Mouse (Mus musculus) lung, adult 18-20 months (tissue): ENCODE data around the gene Cnst.

Experiments used
- DNase-seq, 2 experiments: peaks; one replicate each; pipeline ENCODE4 v3.0.0; 2022; ENCODE audit warnings: mixed read lengths in 2 of 2

Cnst gene

GRCm38 (mm10) chr1:179598386-179598785 lies 52.2 kb downstream of the Cnst start:
- no peak for DNase-seq

DNA sequence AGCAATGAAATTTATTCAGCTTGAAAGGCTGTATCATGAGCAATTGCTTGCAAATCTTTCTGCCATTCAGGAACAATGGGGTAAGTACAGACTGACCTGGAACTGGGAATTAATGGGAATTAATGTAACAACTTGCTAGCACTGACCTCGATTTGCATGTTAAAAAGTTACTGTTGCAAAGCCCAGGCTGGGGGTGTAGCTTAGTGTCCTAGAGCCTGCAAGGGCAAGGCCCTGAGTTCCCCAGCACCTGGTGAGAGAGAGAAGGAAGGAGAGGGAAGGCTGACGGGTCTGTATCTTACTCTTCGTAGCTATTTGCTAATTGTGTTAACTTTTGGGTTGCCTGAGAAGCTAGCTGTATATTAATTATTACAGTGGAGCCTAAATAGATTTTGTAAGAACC lies 58.4 kb downstream of the Cnst start:
- DNase-seq = no peak

DNA sequence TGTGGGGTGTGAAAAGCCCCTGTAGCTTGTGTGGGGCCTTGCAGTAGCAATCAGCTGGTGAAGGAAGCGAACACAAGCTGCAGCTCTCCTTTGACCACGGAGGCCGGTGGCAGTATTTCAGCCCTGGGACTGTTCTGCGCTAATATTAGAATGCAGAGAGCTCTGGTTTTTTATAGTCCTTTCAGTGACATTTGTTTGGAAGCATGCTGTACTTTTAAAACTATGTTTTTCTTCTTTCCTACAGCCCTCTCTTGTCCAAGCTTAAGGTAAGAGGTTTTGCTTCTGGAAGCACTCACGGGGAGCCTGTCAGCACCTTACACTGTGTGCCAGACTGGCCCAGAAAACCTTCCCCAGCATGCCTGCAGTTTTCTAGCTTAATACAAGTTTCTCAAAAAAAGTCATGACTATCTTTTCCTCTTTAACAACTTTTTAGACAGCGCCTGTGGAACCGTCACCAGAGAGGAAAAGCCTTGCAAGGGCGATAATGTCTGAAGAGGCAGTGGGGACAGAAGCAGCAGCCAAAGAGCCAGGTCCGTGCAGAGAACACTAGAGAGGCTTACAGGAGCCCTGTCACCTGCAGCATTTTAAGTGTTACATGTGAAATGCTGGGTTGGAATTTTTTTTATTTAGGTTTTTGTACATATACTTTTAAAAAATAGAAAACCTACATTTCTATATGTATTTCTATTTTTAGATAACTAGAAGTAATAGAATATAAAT lies 60.0 kb downstream of the Cnst start:
- no peak for DNase-seq

GRCm38 (mm10) chr1:179608521-179608920 lies 62.4 kb downstream of the Cnst start:
- DNase-seq = no peak

GRCm38 (mm10) chr1:179609724-179610505 lies 63.7 kb downstream of the Cnst start:
- DNase-seq = no peak

- no peak for DNase-seq
These were observed 65.0 kb downstream of the Cnst start for GRCm38 (mm10) chr1:179611182-179611581.

- DNase-seq = no peak
These were observed 66.2 kb downstream of the Cnst start for GRCm38 (mm10) chr1:179612418-179612817.

DNA sequence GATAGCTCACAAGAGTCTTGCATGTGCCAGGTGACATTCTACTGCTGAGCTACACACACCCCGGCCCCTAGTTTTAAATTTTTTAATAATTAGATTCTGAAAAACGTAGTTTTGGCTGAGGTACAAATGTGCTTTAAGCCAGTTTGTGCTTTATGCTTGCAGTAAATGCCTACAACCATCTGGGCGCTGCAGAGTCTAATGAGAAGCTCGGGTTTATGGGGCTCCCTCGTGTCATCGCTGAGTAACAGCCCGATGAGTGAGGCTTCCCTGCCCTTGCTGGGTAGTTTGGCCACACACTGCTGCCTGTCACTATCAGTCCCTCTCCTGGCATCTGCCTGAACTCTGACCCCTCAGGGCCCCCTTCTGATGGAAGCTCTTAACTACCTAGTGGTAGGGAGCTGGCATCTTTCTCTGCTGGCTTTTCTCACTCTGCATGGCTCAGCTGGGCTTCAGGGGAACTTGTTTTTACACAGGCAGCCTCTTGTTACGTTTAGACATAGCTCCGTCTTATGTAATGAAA lies 66.9 kb downstream of the Cnst start:
- DNase-seq = no peak

DNA sequence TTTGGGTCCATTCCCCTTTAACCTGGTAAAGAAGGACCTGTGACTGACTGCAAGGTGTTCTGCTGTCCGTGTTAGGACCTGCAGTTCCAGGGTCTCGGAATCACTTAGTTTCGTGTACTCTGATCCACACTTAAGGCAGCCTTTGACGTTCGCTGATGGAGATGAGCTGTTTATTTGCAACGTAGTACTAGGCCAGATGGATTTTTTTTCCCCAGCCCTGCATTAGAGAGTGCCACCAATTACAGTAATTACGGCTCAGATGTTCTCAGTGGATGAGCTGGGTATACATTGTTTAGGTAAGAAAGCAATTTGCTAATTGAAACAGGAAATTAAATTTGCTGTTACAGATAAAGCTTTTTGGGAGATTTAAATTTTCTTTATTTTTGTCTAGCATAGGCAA lies 71.3 kb downstream of the Cnst start:
- DNase-seq = no peak

- no peak for DNase-seq
These were observed 76.5 kb downstream of the Cnst start for GRCm38 (mm10) chr1:179622665-179623064.

DNA sequence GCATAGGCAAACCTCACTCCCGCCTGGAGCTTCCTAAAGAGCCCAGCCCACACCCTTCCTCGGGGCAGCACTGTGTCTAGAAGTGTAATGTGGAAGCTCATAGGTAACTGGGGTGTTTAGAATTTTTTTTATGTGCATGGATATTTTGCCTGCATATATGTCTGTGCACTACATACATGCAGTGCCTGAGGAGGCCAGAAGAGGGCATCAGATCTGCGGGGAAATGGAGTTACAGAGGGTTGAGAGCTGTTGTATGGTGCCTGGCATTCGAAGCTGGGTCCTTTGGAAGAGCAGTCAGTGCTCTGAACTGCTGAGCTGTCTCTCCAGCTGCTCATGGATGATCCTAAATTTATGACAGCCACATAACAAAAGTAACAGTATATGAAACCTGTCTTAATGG lies 77.5 kb downstream of the Cnst start:
- DNase-seq = peak; percentile 16 to 26

DNA sequence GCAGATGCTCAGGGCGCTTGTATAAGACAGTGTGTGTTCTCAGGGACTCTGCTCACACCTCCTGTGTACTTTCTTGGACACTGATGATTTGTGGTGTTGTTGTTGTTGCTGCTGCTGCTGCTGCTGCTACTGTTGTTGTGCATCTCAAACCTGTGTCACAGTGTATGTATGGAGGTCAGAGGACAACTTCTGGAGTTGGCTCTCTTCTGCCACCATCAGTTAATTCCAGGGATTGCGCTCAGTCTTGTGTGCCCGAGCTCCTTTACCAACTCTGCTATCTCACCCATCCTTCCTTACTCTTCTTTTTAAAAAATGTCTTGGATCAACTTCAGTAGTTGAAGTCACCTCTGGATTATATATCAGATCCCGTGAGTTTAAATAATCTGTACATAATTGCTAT lies 78.2 kb downstream of the Cnst start:
- DNase-seq = peak; percentile 36 to 39

GRCm38 (mm10) chr1:179627855-179628254 lies 81.7 kb downstream of the Cnst start:
- DNase-seq = no peak

- no peak for DNase-seq
These were observed 82.4 kb downstream of the Cnst start for GRCm38 (mm10) chr1:179628438-179629106.

GRCm38 (mm10) chr1:179629276-179629675 lies 83.1 kb downstream of the Cnst start:
- DNase-seq = no peak

- DNase-seq = no peak
These were observed 86.7 kb downstream of the Cnst start for GRCm38 (mm10) chr1:179632746-179633413.

DNA sequence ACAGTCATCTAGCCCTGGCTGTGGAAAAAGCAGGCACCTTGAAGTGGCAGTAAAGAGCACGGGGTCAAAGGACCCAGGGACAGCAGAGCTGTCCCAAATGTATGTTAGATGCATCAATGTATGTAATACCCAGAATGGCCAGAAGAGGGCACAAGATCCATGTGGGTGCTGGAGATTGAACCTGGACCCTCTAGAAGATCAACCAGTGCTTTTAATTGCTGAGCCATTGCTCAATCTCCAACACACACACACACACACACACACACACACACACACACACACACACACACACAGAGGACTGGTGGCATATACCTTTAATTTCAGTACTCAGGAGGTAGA lies 87.2 kb downstream of the Cnst start:
- DNase-seq = no peak

DNA sequence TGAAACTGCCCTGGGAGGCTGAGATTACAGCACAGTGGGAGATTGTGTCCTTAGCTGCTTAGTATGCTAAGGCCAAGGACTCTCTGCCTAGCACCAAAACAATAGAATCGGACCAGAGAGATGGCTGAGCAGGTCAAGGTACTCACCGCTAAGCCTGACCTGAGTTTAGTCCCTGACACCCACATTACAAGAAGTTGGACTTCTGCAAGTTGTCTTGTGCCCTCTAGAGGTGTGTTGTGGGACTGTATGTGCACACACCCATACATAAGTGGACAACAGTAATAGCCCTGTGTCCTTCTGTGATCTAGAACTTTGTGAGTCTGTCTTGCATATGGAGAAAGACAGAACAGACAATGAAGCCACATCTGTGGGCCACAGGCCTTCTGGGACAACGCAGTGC lies 88.0 kb downstream of the Cnst start:
- DNase-seq = no peak

GRCm38 (mm10) chr1:179642726-179643125 lies 96.6 kb downstream of the Cnst start:
- DNase-seq = no peak

- DNase-seq = no peak
These were observed 98.0 kb downstream of the Cnst start for GRCm38 (mm10) chr1:179644151-179644550.

DNA sequence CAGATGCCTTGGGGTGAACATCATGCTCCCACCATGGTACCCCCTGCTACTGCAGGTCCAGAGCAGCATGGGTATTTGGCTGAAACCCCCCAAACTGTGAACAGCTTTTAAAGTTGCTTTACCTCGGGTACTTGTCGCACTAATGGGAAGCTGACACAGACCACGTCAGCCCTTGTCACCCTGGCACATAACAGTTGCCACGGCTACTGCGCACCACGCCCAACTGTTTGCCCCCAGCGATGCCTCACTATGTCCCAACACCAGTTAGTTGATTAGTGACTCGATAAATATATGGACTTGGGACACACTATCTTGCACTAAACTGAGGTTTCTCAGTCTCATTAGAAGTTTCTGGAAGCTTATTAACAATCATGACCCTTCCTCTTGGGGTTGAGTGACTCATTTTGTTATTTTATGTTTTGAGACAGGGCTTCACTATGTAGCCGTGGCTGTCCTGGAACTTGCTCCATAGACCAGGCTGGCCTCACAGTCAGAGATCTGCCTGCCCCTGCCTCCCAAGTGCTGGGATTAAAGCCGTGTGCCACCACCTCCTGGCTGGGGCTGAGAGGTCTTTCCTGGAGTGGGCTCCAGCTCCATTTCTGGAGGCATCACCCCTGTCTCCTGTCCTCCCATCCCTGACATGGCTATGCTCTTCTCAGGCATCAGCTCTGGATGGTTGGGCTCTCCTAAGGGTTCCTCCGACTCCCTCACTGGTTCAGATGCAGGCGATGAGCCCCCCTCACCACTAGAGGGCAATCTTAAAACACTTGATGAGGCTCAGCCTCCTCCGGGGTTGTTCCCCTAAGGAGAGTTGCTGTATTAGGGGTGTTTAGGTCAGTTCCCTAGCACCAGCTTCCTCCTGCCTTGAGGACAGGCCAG lies 99.2 kb downstream of the Cnst start:
- DNase-seq = peak; percentile 74 to 78

DNA sequence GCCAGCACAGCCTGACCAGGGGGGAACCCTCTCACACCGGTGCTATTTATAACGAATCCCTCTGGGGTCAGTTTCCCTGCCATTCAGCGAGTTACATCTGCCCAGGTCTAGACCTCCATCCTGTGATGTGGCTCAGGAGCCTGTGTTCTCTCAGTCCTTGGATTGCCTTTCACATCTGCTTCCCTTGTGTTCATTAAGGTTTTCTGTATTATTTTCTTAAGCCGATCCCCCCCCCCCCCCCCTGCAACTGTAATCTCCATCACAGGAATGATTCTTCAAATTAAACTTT lies 99.8 kb downstream of the Cnst start:
- no peak for DNase-seq
